Mouse (Mus musculus) G1E-ER4 (cell line): ENCODE data around the gene Med20. TPM values are rescaled to one million over a fixed set of nuclear protein-coding genes. Genes with fewer than 3 reads are reported as not detected.

Source experiments
- GATA1 ChIP-seq: IDR thresholded peaks from one replicate; pipeline ENCODE4 v1.8.0; 2012; ENCODE audit warnings: low read length, inconsistent platforms
- polyA plus RNA-seq: library from polyadenylated mRNA; stranded (reverse); fragments of >175 nt; gene quantifications from 2 replicates; pipeline ENCODE4 v1.2.3, GENCODE M21; 2012

Gene Med20
- polyA plus RNA-seq, 1 experiment, result 6.0 TPM

GRCm38 (mm10) chr17:47594183-47594968, 17.0 kb upstream of the Med20 start:
- no peak for TF ChIP-seq GATA1

- no peak for TF ChIP-seq GATA1
Measured at GRCm38 (mm10) chr17:47594969-47595247, 16.5 kb upstream of the Med20 start.

DNA sequence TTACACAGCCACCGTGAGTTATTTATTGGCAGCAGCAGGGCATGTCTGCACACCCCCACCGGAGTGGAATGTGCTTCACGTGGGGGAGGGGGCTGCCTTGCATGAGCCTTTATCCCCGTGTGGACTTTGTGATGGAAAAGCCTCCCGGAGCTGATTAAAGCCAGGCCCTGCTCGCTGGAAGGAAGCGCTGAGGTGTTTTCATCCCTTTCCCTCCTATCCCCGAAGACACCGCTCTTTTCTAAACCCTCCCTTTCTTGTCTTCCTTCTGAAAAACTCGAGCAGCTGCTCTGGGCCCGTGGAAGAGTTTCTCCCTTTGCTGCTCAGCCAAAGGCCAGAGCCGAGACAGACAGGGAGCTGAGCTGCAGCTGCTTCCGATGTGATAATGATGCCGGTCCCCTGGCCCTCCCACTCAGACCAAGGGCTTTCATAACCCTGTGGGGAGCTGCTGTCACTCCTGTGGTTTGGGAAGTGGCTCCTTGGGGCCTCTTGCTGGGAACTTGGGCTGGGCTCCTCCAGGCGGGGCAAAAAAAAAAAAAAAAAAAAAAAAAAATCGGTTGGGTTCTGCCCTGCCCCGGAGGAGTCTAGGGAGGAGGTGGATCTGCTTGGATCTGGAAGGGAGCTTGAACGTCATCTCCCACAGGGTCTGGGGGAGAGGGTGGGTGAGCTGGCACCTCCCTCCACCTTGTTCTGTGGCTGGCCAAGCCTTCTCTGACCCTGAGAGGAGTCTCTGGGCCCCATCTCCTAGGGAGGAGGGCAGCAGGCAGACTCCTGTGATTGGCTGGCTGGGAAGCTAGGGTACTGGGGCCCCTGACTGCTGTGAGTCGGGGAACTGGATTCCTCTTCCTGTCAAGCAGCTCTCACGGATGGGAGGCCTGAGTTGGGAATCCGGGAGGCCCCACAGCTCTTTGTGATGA, 15.9 kb upstream of the Med20 start:
- no peak for TF ChIP-seq GATA1

- TF ChIP-seq GATA1, result no peak
Measured at GRCm38 (mm10) chr17:47596162-47596838, 15.1 kb upstream of the Med20 start.

DNA sequence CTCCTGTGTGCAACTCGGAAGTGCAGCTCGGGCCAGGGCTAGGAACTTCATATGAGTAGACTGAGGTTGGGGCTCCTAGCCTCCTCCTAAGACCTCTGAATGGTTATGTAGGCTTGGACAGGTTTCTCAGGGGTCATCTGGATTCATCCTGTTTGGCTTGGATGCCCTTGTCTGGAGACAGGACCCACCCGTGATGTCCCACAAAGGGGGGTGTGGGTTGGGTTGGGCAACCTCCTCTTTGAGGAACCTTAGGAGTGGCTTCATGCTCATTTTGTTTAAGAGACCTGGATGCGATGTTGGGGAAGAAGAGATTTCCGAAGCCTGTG, 14.6 kb upstream of the Med20 start:
- no peak for TF ChIP-seq GATA1

DNA sequence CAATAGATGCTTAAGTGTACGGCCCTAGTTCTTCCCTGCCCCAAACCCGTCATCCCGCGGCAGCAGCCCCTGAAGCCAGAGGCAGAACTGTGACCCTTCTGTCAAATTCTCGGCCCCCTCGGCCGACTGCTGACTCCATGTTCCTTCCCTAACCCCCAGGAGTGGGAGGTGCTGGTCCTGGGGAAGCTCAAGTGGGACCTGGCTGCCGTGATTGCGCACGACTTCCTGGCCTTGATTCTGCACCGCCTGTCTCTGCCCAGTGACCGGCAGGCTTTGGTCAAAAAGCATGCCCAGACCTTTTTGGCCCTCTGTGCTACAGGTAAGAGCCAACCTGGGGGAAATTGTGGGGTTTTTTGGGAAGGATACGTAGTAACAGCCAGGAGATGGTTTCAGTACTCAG, 14.1 kb upstream of the Med20 start:
- no peak for TF ChIP-seq GATA1

GRCm38 (mm10) chr17:47597838-47598579, 13.4 kb upstream of the Med20 start:
- no peak for TF ChIP-seq GATA1

GRCm38 (mm10) chr17:47599511-47600297, 11.7 kb upstream of the Med20 start:
- no peak for TF ChIP-seq GATA1

DNA sequence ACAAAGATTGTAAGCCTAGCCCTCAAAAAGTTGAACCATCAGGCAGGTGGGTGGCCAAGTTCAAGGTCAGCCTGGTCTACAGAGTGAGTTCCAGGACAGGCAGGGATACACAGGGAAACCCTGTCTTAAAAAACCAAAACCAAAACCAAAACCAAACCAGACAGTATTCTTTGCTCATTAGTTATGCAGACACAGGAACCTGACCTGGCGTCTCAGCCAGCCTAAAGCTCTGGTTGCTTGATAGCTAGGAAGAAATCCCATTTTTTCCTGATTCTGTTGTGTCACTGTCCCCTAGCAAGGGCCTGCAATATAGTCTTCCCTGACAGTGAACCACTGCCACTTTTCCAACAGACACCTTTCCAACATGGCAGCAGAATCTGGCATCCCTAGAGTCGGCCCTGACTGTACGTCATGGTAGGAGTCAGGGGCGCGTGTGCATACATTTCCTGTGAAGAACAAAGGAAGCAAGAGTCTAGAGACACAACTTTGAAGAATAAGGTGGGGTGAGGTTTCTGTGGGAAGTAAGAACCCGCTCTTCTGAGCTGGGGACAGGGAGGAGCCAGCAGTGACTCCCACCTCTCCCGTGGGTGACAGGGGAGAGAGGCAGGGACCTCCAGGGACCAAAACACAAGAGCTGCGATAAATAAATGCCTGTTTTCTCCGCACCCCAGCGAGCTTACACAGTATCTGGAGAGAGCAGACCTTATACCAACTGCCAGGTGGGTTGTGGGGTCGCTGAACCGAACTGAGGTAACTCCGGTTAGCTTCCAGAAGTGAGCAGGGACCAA, 10.6 kb upstream of the Med20 start:
- TF ChIP-seq GATA1, result no peak

- no peak for TF ChIP-seq GATA1
Measured at GRCm38 (mm10) chr17:47601389-47601755, 10.0 kb upstream of the Med20 start.

DNA sequence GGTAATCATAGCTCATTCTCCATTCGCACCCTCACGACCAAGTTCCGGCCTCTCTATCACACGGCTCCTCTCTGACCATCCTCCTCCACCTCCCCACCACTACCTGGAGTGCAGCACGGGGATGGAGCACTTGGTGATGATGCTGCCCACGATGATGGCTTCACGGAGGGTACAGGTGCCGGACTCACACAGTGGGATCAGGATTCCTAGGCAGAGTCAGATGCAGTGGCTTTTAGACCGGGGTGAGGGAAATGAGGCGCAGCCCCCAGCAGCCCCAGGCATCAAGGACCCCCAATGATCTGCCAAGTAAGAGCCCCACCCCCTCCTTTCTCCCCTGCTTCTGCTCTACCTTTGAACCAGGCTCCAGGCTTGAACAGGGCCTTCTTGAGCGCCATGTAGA, 9.1 kb upstream of the Med20 start:
- TF ChIP-seq GATA1, result no peak

DNA sequence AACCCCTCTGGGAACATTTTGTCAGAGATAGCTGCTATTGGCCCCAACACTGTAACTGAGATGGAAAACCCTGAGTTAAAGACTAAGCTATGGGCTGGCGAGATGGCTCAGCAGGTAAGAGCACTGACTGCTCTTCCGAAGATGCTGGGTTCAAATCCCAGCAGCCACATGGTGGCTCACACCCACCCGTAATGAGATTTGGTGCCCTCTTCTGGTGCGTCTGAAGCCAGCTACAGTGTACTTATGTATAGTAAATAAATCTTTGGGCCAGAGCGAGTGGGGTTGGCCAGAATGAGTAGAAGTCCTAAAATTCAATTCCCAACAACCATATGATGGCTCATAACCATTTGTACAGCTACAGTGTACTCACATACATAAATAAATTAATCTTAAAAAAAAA, 5.2 kb upstream of the Med20 start:
- TF ChIP-seq GATA1, result no peak

GRCm38 (mm10) chr17:47609182-47609581, 2.2 kb upstream of the Med20 start:
- TF ChIP-seq GATA1, result no peak

- no peak for TF ChIP-seq GATA1
Measured at GRCm38 (mm10) chr17:47611661-47611982, 240 bp downstream of the Med20 start.
